Mouse (Mus musculus): ENCODE data around the gene Grk1.

Grk1 gene

DNA sequence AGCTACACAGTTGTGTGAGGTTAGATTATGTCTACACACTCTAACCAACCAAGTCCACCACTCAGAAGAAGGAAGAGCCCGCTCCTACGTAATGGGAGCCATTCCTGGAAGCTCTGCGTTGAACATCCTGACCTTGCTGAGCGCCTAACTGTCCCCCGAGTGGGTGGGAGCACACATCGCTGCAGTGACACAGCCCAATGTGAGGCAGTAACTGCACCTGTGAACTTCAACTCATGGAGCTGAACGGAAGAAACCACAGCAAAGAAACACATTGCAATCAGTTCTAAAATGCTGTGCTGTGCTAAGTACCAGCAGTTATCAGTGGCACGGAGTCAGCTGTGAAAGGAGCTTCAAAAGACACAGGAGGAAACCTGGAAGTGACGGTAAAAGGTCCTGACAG, 23.3 kb downstream of the Grk1 start:
- no peak for DNase-seq (ENCODE audit: low read depth, low spot score)

DNA sequence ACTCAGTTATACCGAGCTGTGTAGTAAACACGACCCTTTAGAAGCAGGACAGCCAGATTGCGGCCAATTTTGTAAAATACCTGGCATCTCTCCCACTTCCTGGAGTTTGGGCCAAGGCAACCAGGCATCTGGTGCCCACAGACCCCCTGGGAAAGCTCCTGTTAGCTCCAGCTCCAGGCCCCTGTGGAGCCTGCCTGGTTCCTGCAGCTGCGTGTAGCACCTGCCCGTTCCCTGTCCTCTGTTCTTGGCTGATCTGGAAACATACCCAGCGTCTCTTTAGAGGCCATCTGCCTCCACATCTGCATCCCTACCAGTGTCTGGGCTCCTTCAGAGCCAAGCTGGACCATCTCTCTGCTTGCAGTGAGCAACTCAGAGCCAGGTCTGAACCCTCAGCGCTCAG, 25.5 kb downstream of the Grk1 start:
- no peak for DNase-seq (ENCODE audit: low read depth, low spot score)

DNA sequence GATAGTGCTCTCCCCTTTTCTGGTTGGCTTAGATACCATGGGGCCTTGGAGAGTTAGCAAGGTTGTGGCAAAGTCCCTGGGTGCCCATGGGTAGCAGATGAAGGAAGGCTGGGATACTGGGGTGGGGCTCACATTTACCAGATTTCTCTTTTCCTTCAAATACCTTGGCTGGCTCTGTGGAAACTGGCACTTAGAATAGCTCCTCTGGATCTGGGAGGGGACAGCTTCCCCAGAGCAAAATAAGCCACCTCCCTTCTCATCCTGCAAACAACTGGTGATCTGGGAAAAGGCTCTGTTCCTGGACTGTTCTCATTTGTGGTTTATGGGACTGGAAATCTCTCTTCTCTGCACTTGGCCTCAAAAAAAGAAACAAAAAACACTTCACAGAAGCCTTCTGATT, 26.0 kb downstream of the Grk1 start:
- DNase-seq (ENCODE audit: low read depth, low spot score): no peak

DNA sequence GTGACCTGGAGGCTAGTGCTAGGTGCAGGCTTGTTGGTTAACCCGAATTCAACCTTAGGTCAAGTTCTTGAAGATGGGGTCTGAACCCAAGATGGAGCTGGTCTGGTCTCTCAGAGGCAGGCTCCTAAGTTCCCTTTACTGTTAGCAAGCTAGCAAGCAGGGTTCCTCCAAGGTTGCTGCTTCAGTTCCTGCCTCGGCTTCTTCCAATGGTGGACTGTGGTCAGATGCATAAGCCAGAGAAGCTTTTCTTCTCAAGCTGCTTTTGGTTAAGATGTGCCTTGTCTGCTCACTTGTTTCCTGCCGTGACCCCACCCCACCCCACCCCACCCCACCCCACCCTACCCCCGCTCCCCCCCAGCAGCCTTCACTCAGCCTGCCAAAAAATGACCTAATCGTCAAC, 28.2 kb downstream of the Grk1 start:
- no peak for DNase-seq (ENCODE audit: low read depth, low spot score)

DNA sequence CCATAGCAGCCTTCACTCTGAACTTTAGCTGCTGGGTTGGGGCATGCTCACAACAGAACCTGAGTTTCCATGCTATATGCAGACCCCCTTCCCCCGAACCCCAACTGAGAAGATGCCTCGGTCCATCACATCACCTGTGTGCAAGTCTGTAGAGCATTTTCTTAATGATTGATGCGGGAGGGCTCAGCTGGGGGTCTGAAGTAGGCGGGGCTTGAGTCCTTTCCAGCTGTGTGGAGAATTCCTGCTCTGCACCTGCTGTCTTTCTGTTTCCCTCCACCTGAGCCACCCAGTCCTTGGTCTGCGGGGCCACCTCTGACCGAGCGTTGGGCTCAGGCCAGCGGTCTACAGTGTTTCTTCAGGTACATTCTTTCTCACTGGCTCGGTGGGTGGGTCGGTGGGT, 30.0 kb downstream of the Grk1 start, which contains the start of gene Tmem255b:
Gene Tmem255b, plus strand, starts transcription at position 301 of the 400 bp plus-strand sequence.
- no peak for DNase-seq (ENCODE audit: low read depth, low spot score)

DNA sequence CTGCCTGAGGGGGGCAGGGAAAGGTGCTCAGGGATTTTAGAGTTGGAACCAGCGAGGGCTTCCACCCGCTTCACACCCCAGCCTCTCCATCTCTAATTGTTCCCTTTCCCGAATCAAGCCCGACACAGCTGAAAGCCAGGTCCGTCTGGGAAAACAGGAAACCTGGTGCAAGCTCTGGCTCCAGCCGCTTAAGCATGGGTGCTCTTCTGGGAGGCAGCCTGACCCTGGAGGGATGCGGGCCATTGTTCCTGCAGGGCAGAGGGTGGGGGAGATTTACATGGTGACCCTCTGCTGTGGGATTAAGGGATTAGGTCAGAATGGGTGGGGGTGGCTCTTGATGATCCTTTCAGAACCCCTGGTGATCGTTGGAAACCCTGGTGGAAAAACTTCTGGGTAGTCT, 31.2 kb downstream of the Grk1 start:
- DNase-seq (ENCODE audit: low read depth, low spot score): no peak

DNA sequence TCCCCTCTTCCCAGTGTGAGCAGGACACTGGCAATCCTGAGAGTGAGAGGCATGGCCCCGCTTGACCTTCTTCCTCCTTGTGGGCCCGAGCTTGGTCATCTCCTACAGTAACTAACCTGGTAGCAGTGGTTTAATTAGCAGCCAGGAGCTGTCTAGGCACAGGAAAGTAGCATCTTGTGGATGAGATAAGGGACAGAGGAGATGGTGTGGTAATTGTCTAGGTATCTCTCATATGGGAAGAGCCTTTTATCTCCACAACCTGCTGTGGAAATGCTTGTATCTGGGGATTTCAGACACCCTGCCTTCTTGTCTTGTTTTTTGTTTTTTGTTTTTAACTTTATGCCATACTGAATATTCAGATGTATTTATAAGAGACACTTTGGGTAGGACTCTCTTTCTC, 32.6 kb downstream of the Grk1 start:
- DNase-seq (ENCODE audit: low read depth, low spot score): no peak

DNA sequence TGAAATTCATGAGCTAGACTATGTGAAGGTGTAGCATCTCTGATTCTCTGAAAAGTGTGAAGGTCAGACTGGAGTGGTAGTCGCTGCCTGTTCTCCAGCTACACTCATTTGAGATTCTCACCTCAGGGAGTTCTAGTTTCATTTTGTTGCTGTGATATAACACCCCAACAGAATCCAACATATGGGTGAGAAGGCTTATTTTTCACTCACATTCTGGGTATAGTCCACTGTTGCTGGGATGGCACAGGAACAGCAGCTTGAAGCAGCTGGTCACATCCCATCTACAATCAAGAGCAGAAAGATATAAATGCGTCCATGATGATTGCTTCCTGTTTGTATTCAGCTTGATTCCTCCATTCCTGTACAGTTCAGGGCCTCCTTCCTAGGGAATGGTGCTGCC, 37.3 kb downstream of the Grk1 start:
- DNase-seq (ENCODE audit: low read depth, low spot score): no peak

DNA sequence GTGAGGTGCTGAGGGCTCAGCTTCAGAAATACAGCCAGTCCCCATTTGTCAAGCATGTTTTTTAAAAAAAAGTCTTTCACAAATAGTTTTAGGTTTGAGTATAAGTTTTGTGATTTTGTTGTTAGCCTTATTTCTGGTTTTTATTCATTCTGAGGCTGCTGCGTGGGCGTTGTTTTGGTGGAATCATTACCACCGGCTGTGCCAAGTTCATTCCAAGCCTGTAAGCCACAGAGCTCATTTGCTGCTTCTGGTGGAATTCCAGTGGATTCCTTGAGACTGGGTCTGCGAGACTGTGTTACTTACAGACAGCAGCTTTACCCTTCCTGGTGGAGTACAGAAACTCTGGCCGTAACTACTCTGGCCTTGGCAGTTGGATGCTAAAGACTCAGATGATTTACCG, 41.6 kb downstream of the Grk1 start:
- no peak for DNase-seq (ENCODE audit: low read depth, low spot score)

DNA sequence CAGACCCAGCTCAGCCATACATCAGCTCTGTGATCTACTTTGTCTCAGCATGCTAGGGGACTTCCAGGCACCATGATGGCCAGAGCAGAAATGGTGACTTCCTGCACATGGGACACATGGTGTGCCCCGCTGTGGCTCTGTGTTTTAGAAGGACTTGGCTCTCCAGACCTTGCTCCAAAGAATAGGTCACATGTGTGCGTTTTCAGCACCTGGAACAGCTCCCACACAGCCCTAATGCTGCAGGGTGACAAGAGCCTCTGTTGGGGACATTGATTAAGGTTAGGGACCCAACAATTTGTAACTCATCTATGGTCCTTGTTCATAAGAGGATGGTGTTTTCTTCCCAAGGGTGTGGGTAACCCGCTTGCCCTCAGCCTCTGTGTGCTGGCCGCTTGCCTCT, 43.3 kb downstream of the Grk1 start:
- no peak for DNase-seq (ENCODE audit: low read depth, low spot score)

DNA sequence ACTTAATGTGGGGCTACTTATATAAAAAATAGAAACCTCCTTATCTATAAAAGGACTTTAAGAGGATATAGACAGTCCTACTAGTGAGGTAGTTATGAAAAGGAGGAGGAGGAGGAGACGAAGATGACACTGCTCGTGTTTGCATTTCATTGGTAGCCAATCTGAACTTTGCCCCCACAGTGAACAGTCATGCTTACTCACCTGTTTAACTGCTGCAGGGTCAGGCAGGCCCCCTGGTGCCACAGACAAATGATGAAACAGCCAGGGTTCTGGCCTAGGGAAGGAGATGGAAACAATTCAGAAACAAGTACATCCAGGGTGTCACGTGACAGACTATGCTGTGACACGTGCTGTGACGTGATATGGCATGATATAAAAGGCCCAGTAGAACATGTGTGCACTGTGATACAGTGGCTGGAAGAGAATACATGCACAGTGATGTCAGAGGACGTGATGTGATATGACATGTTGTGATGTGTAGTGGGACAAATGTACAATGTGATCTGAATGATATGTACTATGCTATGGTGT, 46.9 kb downstream of the Grk1 start:
- no peak for DNase-seq (ENCODE audit: low read depth, low spot score)

DNA sequence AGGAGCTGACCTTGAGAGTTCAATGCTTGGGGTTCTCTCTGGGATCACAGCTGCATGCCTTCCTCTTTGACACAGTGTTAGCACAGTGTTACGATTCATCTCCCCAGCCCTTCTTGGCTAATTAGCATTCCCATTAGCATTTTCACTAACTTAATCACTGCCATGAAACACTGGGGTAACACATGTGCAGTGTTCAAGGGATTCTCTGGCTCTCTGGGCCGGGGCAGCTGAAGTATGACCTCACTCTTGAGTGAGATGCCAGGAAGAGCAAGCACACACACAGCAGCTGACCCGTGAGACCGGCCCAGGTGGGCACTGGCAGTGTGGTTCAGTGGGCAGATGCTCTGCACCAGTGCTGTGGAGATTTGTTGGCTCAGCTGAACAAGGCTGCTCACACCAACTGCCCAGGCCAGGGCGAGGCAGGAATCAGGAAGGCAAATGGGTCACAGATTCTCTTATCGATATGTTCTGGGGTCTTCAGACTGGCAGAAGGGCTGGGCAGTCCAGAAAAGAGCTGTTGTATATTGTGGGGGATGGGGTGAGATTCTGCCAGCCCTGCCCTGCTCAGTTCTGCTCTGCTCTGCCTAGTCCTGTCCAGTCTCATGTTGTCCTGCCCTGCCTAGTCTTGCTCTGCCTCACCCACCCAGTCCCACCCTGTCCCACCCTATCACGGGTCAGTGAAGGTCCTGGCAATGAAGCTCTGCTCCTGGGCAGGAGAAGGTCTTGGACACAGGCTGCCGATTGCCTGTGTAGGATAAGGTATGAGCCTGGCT, 49.6 kb downstream of the Grk1 start:
- DNase-seq (ENCODE audit: low read depth, low spot score): no peak

DNA sequence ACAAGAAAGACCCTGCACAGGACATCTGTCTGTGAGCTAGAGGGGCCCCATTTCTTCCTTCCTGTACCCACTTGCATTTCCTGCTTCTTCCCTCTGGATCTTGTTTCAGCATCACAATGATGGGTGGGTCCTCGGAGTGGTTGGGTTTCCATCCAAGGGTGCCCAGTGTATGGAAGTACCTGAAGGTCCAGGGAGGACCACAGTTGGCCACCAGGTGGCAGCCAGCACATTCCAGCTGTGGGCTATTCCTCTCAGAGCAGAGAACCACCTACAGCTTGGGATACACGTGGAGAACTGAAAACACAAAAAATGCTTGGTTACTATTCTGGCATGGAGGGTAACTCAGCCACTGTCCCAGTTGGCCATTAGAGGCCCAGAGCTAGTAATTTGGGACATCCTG, 50.4 kb downstream of the Grk1 start:
- DNase-seq (ENCODE audit: low read depth, low spot score): no peak

DNA sequence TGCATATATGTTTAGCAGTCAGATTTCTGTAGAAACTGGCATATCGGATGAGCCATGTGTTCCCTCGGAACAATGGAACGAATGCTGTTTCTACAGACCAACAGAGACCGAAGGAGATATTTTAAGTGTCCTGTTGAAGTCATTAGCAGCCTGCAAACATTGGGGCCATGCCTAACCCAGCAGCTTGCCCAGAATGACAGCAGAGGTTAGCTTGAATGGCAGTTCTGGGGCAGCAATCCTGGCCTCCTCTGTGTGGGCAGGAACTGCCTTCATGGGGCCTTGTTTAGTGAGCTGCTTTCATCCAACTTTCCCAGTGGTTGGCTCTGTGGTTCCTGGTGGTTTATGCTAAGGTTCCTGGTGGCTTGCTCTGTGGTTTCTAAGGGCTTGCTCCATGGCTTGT, 54.5 kb downstream of the Grk1 start:
- DNase-seq (ENCODE audit: low read depth, low spot score): no peak

DNA sequence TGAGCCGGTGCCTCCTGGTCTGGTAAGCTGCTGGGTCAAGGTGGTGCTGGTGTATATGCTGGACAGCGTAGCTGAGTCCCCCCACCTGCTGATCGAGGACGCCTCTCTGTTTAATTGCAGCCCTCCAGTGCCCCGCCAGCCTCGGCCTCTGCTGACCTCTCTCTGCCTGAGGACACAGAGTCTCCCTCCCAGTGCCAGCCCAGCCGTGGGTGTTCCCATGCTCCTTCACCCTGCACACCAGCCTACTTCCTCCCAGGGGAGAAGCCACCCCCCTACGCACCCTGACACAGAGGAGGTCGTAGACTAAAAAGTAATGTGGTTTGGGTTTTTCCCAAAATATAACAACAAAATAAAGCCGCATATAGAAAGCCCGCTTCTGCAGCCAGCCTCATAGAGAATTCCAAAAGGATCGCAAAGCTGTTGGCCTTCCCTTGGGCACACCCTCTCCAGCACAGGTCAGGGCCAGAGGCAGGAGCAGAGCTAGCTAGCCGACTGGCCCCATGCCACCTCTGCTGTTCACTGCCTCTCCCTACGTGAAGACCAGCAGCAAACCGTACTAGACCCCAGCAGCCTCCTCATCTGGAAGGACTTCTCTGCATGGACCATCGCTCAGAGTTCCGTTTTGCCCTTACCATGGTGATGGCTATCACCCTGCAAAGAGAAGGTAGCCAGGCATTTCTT, 56.3 kb downstream of the Grk1 start:
- no peak for DNase-seq (ENCODE audit: low read depth, low spot score)

DNA sequence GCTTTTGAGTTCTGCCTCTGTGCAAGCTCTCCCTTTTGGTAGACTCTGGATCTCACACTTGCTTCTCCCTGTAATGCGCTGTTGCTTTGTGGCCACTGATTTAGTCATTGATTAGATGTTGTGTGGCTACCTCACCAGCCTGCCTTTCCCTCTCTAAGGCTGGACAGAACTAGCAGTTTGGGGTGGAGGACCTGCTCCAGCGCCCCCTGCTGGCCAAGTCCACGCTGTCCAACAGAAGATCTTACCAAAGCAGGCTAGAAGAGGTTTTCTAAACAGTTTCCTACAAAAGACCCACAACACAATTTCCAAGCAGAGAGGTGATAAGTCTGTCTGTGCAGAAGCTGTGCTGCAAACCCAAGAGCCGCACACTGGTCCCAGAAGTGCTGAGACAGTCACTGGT, 57.0 kb downstream of the Grk1 start:
- peak; percentile 21 for DNase-seq (ENCODE audit: low read depth, low spot score)

DNA sequence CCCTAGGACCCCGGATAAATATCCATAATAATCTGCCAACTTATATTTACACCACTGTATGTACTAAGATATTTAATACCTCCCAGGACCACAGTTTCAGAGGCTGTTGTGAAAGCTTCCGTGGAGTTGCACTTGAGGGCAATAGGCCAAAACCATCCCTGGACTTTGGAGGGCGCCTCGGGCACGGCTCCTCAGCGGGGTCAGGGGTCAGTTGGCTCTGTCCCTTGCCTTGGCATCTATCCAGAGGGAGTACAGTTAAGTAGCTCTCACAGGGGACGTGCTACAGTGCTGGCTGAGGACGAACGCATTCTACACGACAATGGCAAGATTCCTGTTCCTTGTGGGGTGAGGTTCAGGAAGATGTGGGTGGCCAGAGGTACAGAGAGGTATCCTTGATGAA, 57.5 kb downstream of the Grk1 start:
- no peak for DNase-seq (ENCODE audit: low read depth, low spot score)

DNA sequence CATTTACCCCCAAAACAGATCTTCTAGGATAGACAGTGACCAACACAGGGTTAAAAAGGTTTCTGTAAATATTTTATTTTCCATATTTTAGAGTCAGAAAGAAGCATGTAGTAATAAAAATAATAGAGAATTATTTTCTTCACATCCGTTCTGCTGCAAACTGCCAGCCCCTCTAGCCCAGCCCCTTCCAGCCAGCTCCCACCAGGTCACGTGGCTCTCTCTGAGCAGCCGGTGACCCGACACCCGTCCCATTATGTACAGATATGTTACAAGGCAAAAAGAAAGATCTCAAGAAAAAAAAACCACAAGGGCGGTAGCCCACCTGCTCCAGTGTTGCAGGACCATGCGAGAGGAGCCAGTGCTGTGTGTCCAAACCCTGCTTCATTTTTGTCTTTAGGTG, 60.4 kb downstream of the Grk1 start:
- no peak for DNase-seq (ENCODE audit: low read depth, low spot score)

DNA sequence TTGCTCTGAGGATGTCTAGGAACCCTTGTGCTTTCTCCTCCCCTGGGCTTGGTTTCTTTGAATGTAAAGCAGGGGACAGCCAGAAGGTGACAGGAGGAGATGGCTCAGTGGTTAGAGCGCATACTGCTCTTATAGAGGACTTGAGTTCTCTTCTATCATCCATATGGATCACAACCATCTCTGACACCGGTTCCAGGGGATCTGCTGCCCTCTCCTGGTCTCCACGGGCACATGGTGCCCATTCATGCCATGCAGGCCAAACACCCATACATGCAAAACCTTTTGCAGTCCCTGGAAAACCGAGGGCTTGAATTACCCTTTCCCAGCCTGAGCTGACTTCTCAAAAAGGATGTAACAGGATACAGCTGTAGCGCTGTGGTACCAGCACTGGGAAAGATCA, 62.1 kb downstream of the Grk1 start:
- no peak for DNase-seq (ENCODE audit: low read depth, low spot score)

DNA sequence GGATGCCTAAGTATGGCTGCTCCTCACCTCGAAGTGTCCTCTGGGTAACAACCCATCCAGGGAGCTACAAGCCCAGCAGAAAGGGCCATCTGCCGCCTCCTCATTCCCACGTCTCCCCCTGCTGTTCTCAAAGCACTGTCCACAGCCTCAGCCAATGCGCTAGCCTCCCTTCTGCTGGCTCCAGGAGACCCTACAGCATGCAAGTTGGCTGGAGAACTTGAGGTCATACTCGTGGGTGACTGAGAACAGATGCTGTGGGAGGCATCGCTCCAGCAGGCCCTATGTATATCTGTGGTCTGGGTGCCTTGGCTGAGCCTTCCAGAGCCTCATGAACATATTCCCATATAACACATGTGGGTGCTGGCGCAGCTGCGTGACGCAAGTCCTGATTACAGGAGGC, 63.9 kb downstream of the Grk1 start:
- no peak for DNase-seq (ENCODE audit: low read depth, low spot score)

DNA sequence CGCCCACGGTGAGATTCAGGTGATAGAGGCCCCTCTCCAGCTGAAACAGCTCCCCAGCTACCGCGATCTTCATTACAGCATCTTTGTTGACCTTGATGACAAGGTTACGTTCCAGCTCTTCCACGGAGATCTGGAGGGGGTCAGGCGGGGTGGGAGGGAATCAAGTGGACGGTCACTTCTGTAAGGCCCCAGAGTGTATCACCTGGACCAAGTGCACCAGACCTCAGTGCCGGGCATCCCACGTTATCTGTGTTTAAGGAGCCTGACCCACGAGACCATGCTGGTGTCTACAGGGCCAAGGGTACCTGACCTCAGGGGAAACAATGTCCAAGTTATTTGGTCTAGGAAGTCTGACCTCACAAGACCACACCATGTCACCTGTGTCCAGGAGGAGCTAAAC, 66.6 kb downstream of the Grk1 start:
- no peak for DNase-seq (ENCODE audit: low read depth, low spot score)
